Mouse (Mus musculus) Patski (cell line): ENCODE measurements around the gene Cacna1e. TPM values are rescaled to one million over a fixed set of nuclear protein-coding genes. Genes with fewer than 3 reads are reported as not detected.

Source experiments
- ATAC-seq: fragments of 100-300 bp; one replicate; pipeline ENCODE4 v1.8.0; 2021
- CTCF ChIA-PET: fragments of 350-600 bp; sonication (Branson Sonifier 250); formaldehyde crosslinking; loops from one replicate; lab custom pipeline; 2022; ENCODE audit warnings: inconsistent platforms; lab: Charles Lee
- POLR2A ChIA-PET: fragments of 350-600 bp; sonication (Branson Sonifier 250); formaldehyde crosslinking; loops from one replicate; lab custom pipeline; 2022; ENCODE audit warnings: antibody characterized with exemption, inconsistent platforms; lab: Charles Lee
- DNase-seq: peaks from one replicate; pipeline ENCODE4 v3.0.0-alpha.2; 2011; ENCODE audit warnings: low read depth, low spot score
- H3K27me3 ChIP-seq: fragments of 371-371 bp; one replicate; pipeline ENCODE4 v1.5.1; 2021
- CTCF ChIP-seq: fragments of 100-300 bp; IDR thresholded peaks from one replicate; pipeline ENCODE4 v1.5.1; 2021
- in situ Hi-C: fragments of 300-500 bp; cut with MboI; formaldehyde crosslinking; loops from 3 replicates; pipeline ENCODE4 v1.11.1; 2018; ENCODE audit warnings: low pct_unique_long_range_greater_than_20kb, mixed read lengths
- polyA plus RNA-seq: library from polyadenylated mRNA; unstranded; gene quantifications from one replicate; pipeline ENCODE4 v1.2.3, GENCODE M21; 2021

Gene Cacna1e
- polyA plus RNA-seq, 1 experiment from 2014 or later = not detected

DNA sequence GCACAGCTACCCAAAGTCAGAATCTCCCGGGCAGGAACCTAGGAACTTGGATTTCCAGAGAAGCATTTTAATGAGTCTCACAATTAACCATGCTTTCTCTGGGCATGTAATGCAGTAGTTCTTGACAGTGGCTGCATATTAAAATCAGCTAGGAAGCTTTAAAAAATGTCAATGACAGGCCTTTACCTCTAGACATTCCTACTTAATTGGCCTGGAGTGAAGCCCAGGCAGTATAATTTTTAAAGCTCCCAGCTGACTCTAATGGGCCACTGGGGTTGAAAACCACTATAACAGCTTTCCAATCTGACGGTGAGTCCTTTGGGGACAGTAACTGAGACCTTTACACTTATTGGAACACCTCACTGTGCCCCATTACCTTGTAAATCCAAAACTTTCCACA, 251.4 kb downstream of the Cacna1e start:
- POLR2A ChIA-PET = no interaction called here
- in situ Hi-C loops = no loop called here
- ATAC-seq (no peak), DNase-seq (no peak)
- CTCF ChIA-PET = no interaction called here
- peaks cover 21% of the 10 kb centered on the region for H3K27me3 ChIP-seq
- no peak for TF ChIP-seq CTCF

DNA sequence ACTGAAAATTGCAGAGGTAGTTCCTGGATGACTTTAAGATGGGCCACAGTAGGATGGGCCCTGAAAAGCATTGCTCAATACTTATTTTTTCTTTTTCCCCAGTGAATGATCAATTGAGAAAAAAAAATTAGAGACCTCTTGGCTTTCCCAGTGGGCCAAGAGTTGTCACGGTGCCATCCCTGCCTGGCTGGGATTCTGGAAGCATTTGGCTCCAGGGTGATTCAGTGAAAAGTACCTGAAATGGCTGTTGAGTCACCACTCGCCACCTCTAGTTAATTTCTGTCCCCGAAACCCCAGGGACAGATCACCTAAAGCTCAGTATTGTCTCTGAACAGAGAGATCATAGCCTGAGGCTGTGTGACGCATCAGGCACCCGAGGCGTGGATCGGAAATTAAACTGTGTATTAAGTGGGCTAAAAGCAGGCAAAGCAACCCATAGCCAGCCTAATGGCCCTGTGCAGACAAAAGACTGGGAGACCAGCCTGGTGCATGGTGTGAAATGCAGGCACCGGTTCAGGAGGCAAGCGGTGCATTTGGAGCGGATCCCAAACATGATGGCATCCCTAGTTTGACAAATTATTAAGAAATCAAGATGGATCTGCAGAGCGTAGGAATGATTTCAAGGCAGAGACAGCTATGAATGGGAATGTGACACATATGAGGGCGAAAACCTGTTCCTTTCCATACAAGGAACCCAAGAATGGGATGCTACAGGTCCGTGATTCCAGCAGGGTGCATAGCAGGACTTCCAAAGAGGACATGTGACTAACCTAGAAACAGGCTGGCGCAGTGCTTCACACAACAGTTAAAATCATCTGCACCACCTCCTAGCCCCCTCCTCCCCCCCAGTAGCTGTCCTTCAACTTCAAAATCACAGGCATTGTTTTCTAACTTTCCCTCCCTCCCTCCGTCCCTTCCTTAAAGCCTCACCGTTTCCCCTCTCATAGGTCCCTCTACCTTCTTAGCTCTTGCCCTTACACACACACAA, 261.3 kb downstream of the Cacna1e start:
- TF ChIP-seq CTCF = no peak
- no peak for DNase-seq
- in situ Hi-C loops = no loop called here
- ChIA-PET CTCF (no interaction called here), POLR2A (no interaction called here)
- H3K27me3 ChIP-seq = peaks cover 4% of the 10 kb centered on the region
- ATAC-seq = no peak

DNA sequence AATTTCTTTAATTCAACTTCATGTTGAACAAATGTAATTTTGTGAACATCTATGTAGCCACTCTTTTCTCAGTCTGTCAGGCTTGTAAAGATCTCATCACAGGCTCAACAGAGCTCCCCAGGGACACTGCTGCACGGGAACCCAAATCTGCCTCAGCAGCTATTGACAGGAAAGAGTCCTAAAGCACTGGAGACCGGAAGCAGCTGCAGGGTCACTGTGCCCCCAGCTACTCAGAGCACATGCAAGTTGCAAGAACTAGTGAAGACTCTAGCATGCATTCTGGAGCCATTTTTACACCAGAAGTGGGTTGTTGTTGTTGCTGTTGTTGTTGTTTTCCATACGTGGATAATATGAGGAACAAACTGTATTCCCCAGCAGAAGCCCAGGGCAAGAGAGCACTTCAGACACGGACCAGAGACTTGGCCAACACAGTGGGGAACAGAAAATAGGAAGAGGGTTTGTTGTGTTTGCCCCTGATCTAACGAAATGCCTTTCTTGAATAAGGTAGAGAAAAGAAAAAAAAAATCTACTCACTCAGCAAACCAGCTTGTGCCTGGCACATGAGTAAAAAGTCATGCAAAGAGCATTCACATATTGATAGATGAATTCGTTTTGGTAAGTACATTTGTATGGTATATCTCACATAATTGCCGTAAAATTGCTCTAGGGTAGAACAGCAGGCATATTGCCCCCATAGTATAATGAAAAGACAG, 266.4 kb downstream of the Cacna1e start:
- CTCF ChIA-PET = no interaction called here
- H3K27me3 ChIP-seq = peaks cover 7% of the 10 kb centered on the region
- POLR2A ChIA-PET = no interaction called here
- TF ChIP-seq CTCF = no peak
- in situ Hi-C loops = no loop called here
- DNase-seq (no peak), ATAC-seq (no peak)

DNA sequence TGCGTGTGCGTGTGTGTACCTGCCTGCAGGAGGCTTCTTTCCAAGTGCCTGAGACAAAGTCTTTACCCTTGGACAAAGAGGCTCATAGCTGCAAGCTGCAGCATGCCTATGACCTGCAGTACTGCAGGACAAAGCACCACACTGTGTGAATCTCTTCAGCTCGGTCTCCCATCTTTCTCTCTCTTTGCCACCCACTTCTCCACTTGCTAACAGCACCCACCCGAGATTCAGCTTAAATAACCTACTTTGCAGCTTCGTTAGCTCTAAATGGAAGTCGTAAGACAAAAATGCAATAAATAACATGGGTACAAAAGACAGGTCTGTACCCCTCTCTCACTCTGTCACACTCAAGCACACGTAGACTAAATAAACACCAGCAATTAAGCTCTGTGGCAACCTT, 268.5 kb downstream of the Cacna1e start:
- POLR2A ChIA-PET = no interaction called here
- in situ Hi-C loops = no loop called here
- no peak for TF ChIP-seq CTCF
- H3K27me3 ChIP-seq = peaks cover 17% of the 10 kb centered on the region
- ATAC-seq (no peak), DNase-seq (no peak)
- CTCF ChIA-PET = no interaction called here

DNA sequence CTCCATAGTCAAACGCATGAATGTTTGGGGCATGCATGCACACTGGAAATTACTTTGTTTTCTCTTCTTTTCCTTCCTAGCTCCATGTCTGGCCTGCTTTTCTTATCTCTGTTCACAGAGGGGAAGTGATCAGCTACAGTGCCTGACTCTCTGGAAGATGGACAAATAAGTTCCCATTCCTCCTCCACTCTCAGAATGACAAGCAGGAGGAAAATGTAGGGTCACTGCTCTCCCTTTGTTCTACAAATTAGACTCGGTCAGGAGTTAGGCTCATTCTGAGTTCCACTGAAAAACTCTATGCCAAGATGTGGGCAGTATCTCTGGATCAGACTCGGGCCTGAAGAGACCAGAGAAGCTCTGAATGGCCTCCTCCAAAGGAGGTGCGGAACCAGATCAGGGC, 275.8 kb downstream of the Cacna1e start:
- TF ChIP-seq CTCF = no peak
- ATAC-seq (no peak), DNase-seq (no peak)
- peaks cover 13% of the 10 kb centered on the region for H3K27me3 ChIP-seq
- ChIA-PET CTCF (no interaction called here), POLR2A (no interaction called here)
- in situ Hi-C loops = no loop called here

GRCm38 (mm10) chr1:154607406-154607805, 276.9 kb downstream of the Cacna1e start:
- no peak for DNase-seq
- TF ChIP-seq CTCF = no peak
- no peak for ATAC-seq
- ChIA-PET POLR2A (no interaction called here), CTCF (interaction anchor here (1.0 kb wide), 1 partner anchor 21 kb away, joined by 3 read pairs; no protein-coding TSS in a partner anchor)
- in situ Hi-C loops = no loop called here
- peaks cover 7% of the 10 kb centered on the region for H3K27me3 ChIP-seq

DNA sequence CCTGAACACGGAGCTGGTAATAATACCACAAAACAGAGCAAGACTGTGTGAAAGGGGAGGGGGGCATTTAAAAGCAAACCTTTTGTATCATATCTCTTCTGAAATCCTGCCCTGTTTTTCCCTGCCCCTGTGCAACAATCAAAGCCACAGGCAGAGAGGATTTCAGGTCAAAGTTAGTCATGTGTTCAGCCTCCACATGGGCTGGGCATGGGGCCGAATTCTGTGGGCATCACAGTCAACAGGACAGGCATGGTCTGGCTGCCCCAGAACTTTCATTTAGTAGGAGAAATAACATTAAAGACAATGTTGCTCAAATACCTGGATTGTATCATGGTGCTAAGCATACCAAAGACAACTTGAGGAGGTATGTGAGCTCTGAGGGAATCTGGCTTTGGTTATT, 278.7 kb downstream of the Cacna1e start:
- ChIA-PET POLR2A (no interaction called here), CTCF (no interaction called here)
- TF ChIP-seq CTCF = no peak
- in situ Hi-C loops = no loop called here
- peaks cover under 1% of the 10 kb centered on the region for H3K27me3 ChIP-seq
- no peak for ATAC-seq
- DNase-seq = no peak

DNA sequence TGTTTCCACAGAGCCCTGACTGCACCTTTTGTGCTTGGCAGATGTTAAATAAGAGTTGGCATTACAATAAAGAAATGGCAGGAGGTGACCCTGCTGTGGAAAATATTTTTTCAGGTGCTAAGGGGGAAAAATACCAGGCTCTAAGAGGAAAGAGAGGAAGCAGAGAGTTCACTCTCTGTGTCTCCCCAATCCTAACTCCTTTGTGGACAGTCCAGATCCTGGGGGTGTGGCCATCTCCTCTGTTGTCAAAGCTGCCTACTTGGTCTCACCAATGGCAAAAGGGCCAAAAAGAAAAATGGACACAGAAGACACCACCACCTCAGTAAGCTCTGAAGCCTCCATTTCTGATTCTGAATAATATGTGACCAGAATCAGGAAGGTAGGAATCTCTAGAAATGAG, 280.5 kb downstream of the Cacna1e start:
- in situ Hi-C loops = no loop called here
- TF ChIP-seq CTCF = no peak
- CTCF ChIA-PET = no interaction called here
- POLR2A ChIA-PET = no interaction called here
- no peaks in the 10 kb centered on the region for H3K27me3 ChIP-seq
- no peak for ATAC-seq
- DNase-seq = no peak

DNA sequence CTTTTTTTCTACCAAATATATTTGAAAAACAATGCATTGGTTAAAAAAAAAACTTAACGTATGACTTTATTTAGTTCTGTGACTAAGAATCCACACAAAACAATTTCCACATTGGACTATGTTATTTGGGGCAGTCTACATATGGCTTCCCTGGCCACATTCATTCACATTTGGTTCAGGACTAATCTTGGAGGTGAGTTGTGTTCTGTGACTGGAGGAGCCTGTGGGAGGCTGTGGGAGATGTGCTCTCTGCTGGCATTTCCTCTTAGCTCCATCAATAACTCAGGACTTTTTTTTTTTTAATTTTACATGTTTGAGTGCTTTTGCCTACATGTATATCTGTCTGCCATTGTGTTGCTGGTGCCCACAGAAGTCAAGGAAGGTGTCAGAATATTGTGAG, 281.8 kb downstream of the Cacna1e start:
- ChIA-PET POLR2A (interaction anchor here (0.6 kb wide), 1 partner anchor 1487 kb away, joined by 4 read pairs; no protein-coding TSS in a partner anchor), CTCF (interaction anchor here (1.8 kb wide), 1 partner anchor 11 kb away, joined by 3 read pairs; no protein-coding TSS in a partner anchor)
- ATAC-seq (no peak), DNase-seq (no peak)
- no peaks in the 10 kb centered on the region for H3K27me3 ChIP-seq
- in situ Hi-C loops = no loop called here
- TF ChIP-seq CTCF = no peak

DNA sequence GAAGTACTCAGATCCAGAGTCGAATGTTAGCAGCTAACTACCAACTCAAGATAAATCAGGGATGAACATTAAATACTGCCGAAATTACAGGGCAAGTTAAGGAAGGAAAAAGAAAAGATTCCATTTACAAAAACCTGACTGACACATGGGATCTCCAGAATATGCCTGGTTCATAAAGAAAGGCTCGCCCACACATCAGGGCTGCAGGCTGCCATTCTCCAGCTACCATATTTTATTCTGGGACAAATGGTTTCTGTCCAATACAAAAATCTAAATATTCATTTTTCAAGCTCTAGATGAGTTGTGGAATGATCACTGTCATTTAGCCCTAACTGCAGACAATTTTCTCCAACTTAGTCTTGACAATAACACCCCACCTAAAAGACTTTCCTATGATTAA, 301.8 kb downstream of the Cacna1e start:
- peaks cover 21% of the 10 kb centered on the region for H3K27me3 ChIP-seq
- no peak for TF ChIP-seq CTCF
- ChIA-PET CTCF (interaction anchor here (1.1 kb wide), 1 partner anchor 9 kb away, joined by 3 read pairs; no protein-coding TSS in a partner anchor), POLR2A (no interaction called here)
- DNase-seq (no peak), ATAC-seq (no peak)
- in situ Hi-C loops = no loop called here

- peaks cover 24% of the 10 kb centered on the region for H3K27me3 ChIP-seq
- in situ Hi-C loops = no loop called here
- DNase-seq (no peak), ATAC-seq (no peak)
- no peak for TF ChIP-seq CTCF
- POLR2A ChIA-PET = no interaction called here
- CTCF ChIA-PET = no interaction called here
Observed at GRCm38 (mm10) chr1:154579929-154580328, 304.4 kb downstream of the Cacna1e start.
